20 mouse cellular contexts compared by ENCODE assay signal in genomic region chr2:70904429-70904828, GRCm38 (mm10).
"Had no signal": no experiment of that assay in that cellular context is flagged by ENCODE, and none has a peak within 500 bp of the region (broad histone marks: within the 10 kb centered on the region; RNA-seq: fewer than 3 reads in every experiment).

No protein-coding gene starts in this region.

- ATAC-seq: liver, postnatal 0 days; lung, postnatal 0 days had no signal

- H3K27me3 ChIP-seq: lung, embryonic 15.5 days; midbrain, embryonic 12.5 days; neural tube, embryonic 13.5 days; neural tube, embryonic 15.5 days had no signal

- H3K9ac ChIP-seq: liver, embryonic 15.5 days; liver, postnatal 0 days; lung, embryonic 15.5 days; midbrain, embryonic 12.5 days; neural tube, embryonic 13.5 days; neural tube, embryonic 15.5 days had no signal

- DNase-seq: liver, postnatal 0 days; lung, adult 2 months; lung, postnatal 14 days; lung, postnatal 36 days; midbrain, embryonic 14.5 days; retina, postnatal 1 day; right cerebral cortex, adult 18-20 months; right cerebral cortex, postnatal 25 days; right cerebral cortex, postnatal 4 days; spleen, adult 18-20 months; thymus, adult 2 months; thymus, postnatal 25 days; thymus, postnatal 4 days had no signal

- H3K4me3 ChIP-seq: liver, embryonic 15.5 days; lung, embryonic 15.5 days; midbrain, embryonic 12.5 days; neural tube, embryonic 13.5 days; neural tube, embryonic 15.5 days had no signal

- H3K4me2 ChIP-seq: liver, embryonic 15.5 days; lung, embryonic 15.5 days; midbrain, embryonic 12.5 days; neural tube, embryonic 13.5 days; neural tube, embryonic 15.5 days had no signal

- H3K4me1 ChIP-seq: liver, embryonic 15.5 days had no signal

- H3K27ac ChIP-seq: liver, embryonic 15.5 days; lung, embryonic 15.5 days; macrophage; midbrain, embryonic 12.5 days; neural tube, embryonic 13.5 days; neural tube, embryonic 15.5 days had no signal

- H3K9me3 ChIP-seq: liver, embryonic 15.5 days; lung, embryonic 15.5 days; midbrain, embryonic 12.5 days; neural tube, embryonic 13.5 days; neural tube, embryonic 15.5 days had no signal

- H3K36me3 ChIP-seq: liver, embryonic 15.5 days; lung, embryonic 15.5 days; midbrain, embryonic 12.5 days; neural tube, embryonic 13.5 days; neural tube, embryonic 15.5 days had no signal
